10 mouse cellular contexts compared by ENCODE assay signal in genomic region chr6:89659692-89660423, GRCm38 (mm10). TPM values are rescaled to one million over a fixed set of nuclear protein-coding genes. Genes with fewer than 3 reads are reported as not detected.
DNase-seq lines count a peak whose midpoint lies in the region; ATAC-seq and TF ChIP-seq lines count a peak whose summit lies in the region.
"Had no signal": no experiment of that assay in that cellular context is flagged by ENCODE, and none has a peak within 500 bp of the region (broad histone marks: within the 10 kb centered on the region; RNA-seq: fewer than 3 reads in every experiment).

No protein-coding gene starts in this region.

- H3K4me1 ChIP-seq in testis, adult 2 months (ENCODE audit: control insufficient read depth, insufficient read depth, low read length) = no peaks in the 10 kb centered on the region
- H3K4me1 ChIP-seq in heart, adult 2 months (ENCODE audit: control insufficient read depth, insufficient read depth, low read length) = peaks cover 7% of the 10 kb centered on the region
- H3K4me1 ChIP-seq: hindbrain, embryonic 15.5 days; neural tube, embryonic 13.5 days had no signal

- no peak overlapping the region for H3K9ac ChIP-seq in heart, adult 2 months (ENCODE audit: low read depth, low read length)
- H3K9ac ChIP-seq: hindbrain, embryonic 15.5 days; neural tube, embryonic 13.5 days had no signal

- DNase-seq in frontal cortex, postnatal 36 days (ENCODE audit: low spot score in 2 of 2) = peak; percentile 28 to 48
- no peak for DNase-seq in frontal cortex, postnatal 10 days (ENCODE audit: low spot score in 2 of 2)
- DNase-seq in testis, postnatal 14 days (ENCODE audit: low spot score) = no peak
- peak; percentile 56 to 65 for DNase-seq in heart, adult 2 months
- peak; percentile 39 to 56 for DNase-seq in left cerebral cortex, postnatal 25 days (ENCODE audit: low spot score in 2 of 2)
- DNase-seq in right cerebral cortex, postnatal 14 days = peak; percentile 45

- H3K27me3 ChIP-seq in testis, adult 2 months (ENCODE audit: control insufficient read depth, insufficient read depth, low read length) = no peaks in the 10 kb centered on the region
- H3K27me3 ChIP-seq in heart, adult 2 months (ENCODE audit: control insufficient read depth, insufficient read depth, low read length) = no peaks in the 10 kb centered on the region
- H3K27me3 ChIP-seq: hindbrain, embryonic 15.5 days; neural tube, embryonic 13.5 days had no signal

- H3K4me3 ChIP-seq in testis, adult 2 months (ENCODE audit: control insufficient read depth, low read depth, low read length) = no peak overlapping the region
- no peak overlapping the region for H3K4me3 ChIP-seq in heart, adult 2 months
- H3K4me3 ChIP-seq: hindbrain, embryonic 15.5 days; neural tube, embryonic 13.5 days had no signal

- 25% methylated on average over 7 of the region's 7 CpGs for WGBS in heart, adult 2 months

- no peak for TF ChIP-seq EP300 in heart, adult 2 months (IDR thresholded peaks at IDR 0.05; ENCODE audit: insufficient read depth, low read depth, low read length)

- TF ChIP-seq POLR2A in testis, adult 2 months (IDR thresholded peaks at IDR 0.05; ENCODE audit: control insufficient read depth, low read depth, low read length) = no peak
- no peak for TF ChIP-seq POLR2A in heart, adult 2 months (IDR thresholded peaks at IDR 0.05; ENCODE audit: insufficient read depth, low read depth, low read length)

- H3K79me2 ChIP-seq in heart, adult 2 months (replicated peaks; ENCODE audit: control insufficient read depth, insufficient read depth, low read length) = no peaks in the 10 kb centered on the region

- H3K27ac ChIP-seq in testis, adult 2 months (ENCODE audit: control insufficient read depth, insufficient read depth, low read depth, low read length) = no peak overlapping the region
- peak overlapping the region; percentile 41; the same call in 1 of the 2 replicates for H3K27ac ChIP-seq in heart, adult 2 months
- H3K27ac ChIP-seq: hindbrain, embryonic 15.5 days; neural tube, embryonic 13.5 days had no signal

- intact Hi-C loops in heart, adult 2 months (cut with DNase I) = no loop called here
- intact Hi-C loops in left cerebral cortex, postnatal 25 days (cut with DNase I) = loop anchor here (5.0 kb wide), 1 partner anchor 733 kb away; no protein-coding TSS in a partner anchor

- ATAC-seq in monocyte, adult 5-6 weeks (replicated peaks; ENCODE audit: insufficient number of reproducible peaks, low FRiP score, low TSS enrichment, poor library complexity, severe bottlenecking) = no peak

- TF ChIP-seq CTCF in testis, adult 2 months (IDR thresholded peaks at IDR 0.05; ENCODE audit: control insufficient read depth, insufficient read depth, insufficient replicate concordance, low read depth, low read length) = peak; percentile 61; the same call in 1 of the 2 replicates
- TF ChIP-seq CTCF in heart, adult 2 months (IDR thresholded peaks at IDR 0.05) = peak; percentile 85

- peaks cover 2% of the 10 kb centered on the region; the same call in 1 of the 2 replicates for H3K36me3 ChIP-seq in testis, adult 2 months (ENCODE audit: control insufficient read depth, insufficient read depth, low read length)
- H3K36me3 ChIP-seq in heart, adult 2 months (ENCODE audit: control insufficient read depth, insufficient read depth, low read length) = no peaks in the 10 kb centered on the region

RNA-seq across cellular contexts. Expression of gene Txnrd3, which starts 16.1 kb away (rescaled TPM):
- 199 and 208 TPM in 2 replicates for polyA plus RNA-seq in testis, adult 2 months (2012; rRNA removed)
- 10 to 100 TPM; 13.5 to 15.3 TPM for total RNA-seq in heart, adult 2 months (2021)
- polyA plus RNA-seq in heart, adult 2 months (2012; rRNA removed) = 10.5 and 10.7 TPM in 2 replicates
- total RNA-seq in left cerebral cortex, postnatal 25 days (2021) = 1 to 10 TPM; 3.6 to 3.9 TPM
- 2.6 to 6.7 TPM (median 3.6 TPM) in 3 replicates for total RNA-seq in monocyte, adult 5-6 weeks (2017)

RNA-seq across cellular contexts. Expression of gene Vmn1r40, which starts 47.5 kb away (rescaled TPM):
- 0.52 and 1.3 TPM in 2 replicates for polyA plus RNA-seq in testis, adult 2 months (2012; rRNA removed)
- total RNA-seq in heart, adult 2 months (2021) = not detected
- not detected in 2 replicates for polyA plus RNA-seq in heart, adult 2 months (2012; rRNA removed)
- total RNA-seq in left cerebral cortex, postnatal 25 days (2021) = not detected
- total RNA-seq in monocyte, adult 5-6 weeks (2017) = not detected in 3 replicates
- polyA plus RNA-seq: hindbrain, embryonic 15.5 days; neural tube, embryonic 13.5 days had no signal

Comparison
In these comparisons a context has a peak if more than half of its experiments do, and no peak if none do; other contexts are left out.
1. DNase-seq: peak in frontal cortex, postnatal 36 days (2 of 2), heart, adult 2 months (2 of 2), left cerebral cortex, postnatal 25 days (2 of 2) and right cerebral cortex, postnatal 14 days (single experiment); none in frontal cortex, postnatal 10 days (0 of 2) and testis, postnatal 14 days (single experiment).